Mouse (Mus musculus) spleen, postnatal 0 days (tissue): Measurements from ENCODE around the gene Cpt1b. TPM values are rescaled to one million over a fixed set of nuclear protein-coding genes. Genes with fewer than 3 reads are reported as not detected.

Source experiments
- polyA plus RNA-seq: library from polyadenylated mRNA; unstranded; fragments of >200 nt; fragmentation: Nextera tagmentation; extraction: Ambion mirVana; gene quantifications from 2 replicates; pipeline ENCODE4 v1.2.1, GENCODE M21; 2015

Gene Cpt1b
- 0.46 and 0.59 TPM in 2 replicates for polyA plus RNA-seq

GRCm38 (mm10) chr15:89425711-89426121, at the start of gene Cpt1b:
Gene Cpt1b, minus strand, starts transcription at chr15:89425863.

GRCm38 (mm10) chr15:89453865-89454478, 28.3 kb upstream of the Cpt1b start, which contains the start of gene Mapk8ip2:
Gene Mapk8ip2, plus strand, starts transcription at chr15:89453913.

GRCm38 (mm10) chr15:89429352-89430221, 3.9 kb upstream of the Cpt1b start, which contains the start of the genes C730034F03Rik, Gm44502 and Chkb:
Gene C730034F03Rik, plus strand, starts transcription at chr15:89429589.
Gene Gm44502, minus strand, starts transcription at chr15:89429696.
Gene Chkb, minus strand, starts transcription at chr15:89429908.

GRCm38 (mm10) chr15:89410118-89410517, 15.5 kb downstream of the Cpt1b start, which contains the start of gene Syce3:
Gene Syce3, minus strand, starts transcription at chr15:89410503.

GRCm38 (mm10) chr15:89384617-89385016, 41.0 kb downstream of the Cpt1b start, which contains the start of gene Klhdc7b:
Gene Klhdc7b, plus strand, starts transcription at chr15:89384917.

GRCm38 (mm10) chr15:89378831-89379401, 46.7 kb downstream of the Cpt1b start, which contains the start of gene Odf3b:
Gene Odf3b, minus strand, starts transcription at chr15:89379282.

GRCm38 (mm10) chr15:89376957-89377356, 48.7 kb downstream of the Cpt1b start, which contains the start of gene Tymp:
Gene Tymp, minus strand, starts transcription at chr15:89377039.

GRCm38 (mm10) chr15:89373762-89374248, 51.9 kb downstream of the Cpt1b start, which contains the start of gene Sco2:
Gene Sco2, minus strand, starts transcription at chr15:89373846.

Other genes with a start within 250 kb of the Cpt1b start
- 25.8 and 35.7 TPM in 2 replicates for gene Plxnb2, start 245.1 kb downstream of the Cpt1b start, polyA plus RNA-seq
- 3.8 and 4.0 TPM in 2 replicates for gene Dennd6b, start 229.4 kb downstream of the Cpt1b start, polyA plus RNA-seq
- 46.2 and 46.5 TPM in 2 replicates for gene Ppp6r2, start 214.3 kb downstream of the Cpt1b start, polyA plus RNA-seq
- 36.5 and 38.4 TPM in 2 replicates for gene Sbf1, start 110.6 kb downstream of the Cpt1b start, polyA plus RNA-seq
- gene Adm2, start 103.1 kb downstream of the Cpt1b start, polyA plus RNA-seq = 0.16 TPM in 1 of 2 replicates, not detected in the other
- not detected in 2 replicates for gene Miox, start 91.5 kb downstream of the Cpt1b start, polyA plus RNA-seq
- gene Lmf2, start 70.2 kb downstream of the Cpt1b start, polyA plus RNA-seq = 28.5 and 29.5 TPM in 2 replicates
- 134 and 143 TPM in 2 replicates for gene Ncaph2, start 70.1 kb downstream of the Cpt1b start, polyA plus RNA-seq
- gene Sco2, start 52.0 kb downstream of the Cpt1b start, polyA plus RNA-seq = 4.5 and 4.6 TPM in 2 replicates
- 0.82 and 1.4 TPM in 2 replicates for gene Tymp, start 48.8 kb downstream of the Cpt1b start, polyA plus RNA-seq
- 4.3 and 4.7 TPM in 2 replicates for gene Odf3b, start 46.6 kb downstream of the Cpt1b start, polyA plus RNA-seq
- 0.04 TPM in 1 of 2 replicates, not detected in the other for gene Klhdc7b, start 40.9 kb downstream of the Cpt1b start, polyA plus RNA-seq
- not detected in 2 replicates for gene Syce3, start 15.4 kb downstream of the Cpt1b start, polyA plus RNA-seq
- 3.5 and 3.7 TPM in 2 replicates for gene C730034F03Rik, start 3.7 kb upstream of the Cpt1b start, polyA plus RNA-seq
- gene Gm44502, start 3.8 kb upstream of the Cpt1b start, polyA plus RNA-seq = not detected in 2 replicates
- gene Chkb, start 4.0 kb upstream of the Cpt1b start, polyA plus RNA-seq = 42.4 and 51.5 TPM in 2 replicates
- gene Mapk8ip2, start 28.1 kb upstream of the Cpt1b start, polyA plus RNA-seq = 0.06 TPM in 1 of 2 replicates, not detected in the other
- gene Arsa, start 51.6 kb upstream of the Cpt1b start, polyA plus RNA-seq = 7.9 and 10.0 TPM in 2 replicates
- 1.9 and 2.1 TPM in 2 replicates for gene Shank3, start 73.8 kb upstream of the Cpt1b start, polyA plus RNA-seq
- 0.07 and 0.23 TPM in 2 replicates for gene Acr, start 142.5 kb upstream of the Cpt1b start, polyA plus RNA-seq
- gene Rabl2, start 166.1 kb upstream of the Cpt1b start, polyA plus RNA-seq = 8.0 and 9.7 TPM in 2 replicates